ENCODE assay signal across 8 mouse cellular contexts in genomic region chr13:21158785-21159474, GRCm38 (mm10). TPM values are rescaled to one million over a fixed set of nuclear protein-coding genes. Genes with fewer than 3 reads are reported as not detected.
DNase-seq lines count a peak whose midpoint lies in the region; ATAC-seq and TF ChIP-seq lines count a peak whose summit lies in the region.

No protein-coding gene starts in this region.

- no peaks in the 10 kb centered on the region for H3K36me3 ChIP-seq in heart, embryonic 13.5 days
- H3K36me3 ChIP-seq in liver, postnatal 0 days (replicated peaks; ENCODE audit: insufficient read depth, low read length) = no peaks in the 10 kb centered on the region
- H3K36me3 ChIP-seq in neural tube, embryonic 13.5 days = no peaks in the 10 kb centered on the region

- H3K27ac ChIP-seq in bone marrow macrophage, adult 2 months (ENCODE audit: insufficient read depth, low read depth, low read length) = no peak overlapping the region
- no peak overlapping the region for H3K27ac ChIP-seq in embryonic fibroblast, embryonic 13.5 days (ENCODE audit: insufficient read depth, low read length)
- H3K27ac ChIP-seq in heart, embryonic 13.5 days (replicated peaks) = peak overlapping the region; percentile 8; the same call in 1 of the 2 replicates
- no peak overlapping the region for H3K27ac ChIP-seq in liver, postnatal 0 days (ENCODE audit: low read depth)
- no peak overlapping the region for H3K27ac ChIP-seq in neural tube, embryonic 13.5 days (replicated peaks)

- peak; percentile 88 for TF ChIP-seq CTCF in bone marrow macrophage, adult 2 months (IDR thresholded peaks at IDR 0.05; ENCODE audit: low read depth, low read length)
- TF ChIP-seq CTCF in embryonic fibroblast, embryonic 13.5 days (IDR thresholded peaks at IDR 0.05; ENCODE audit: borderline replicate concordance, insufficient read depth, low read length) = peak; percentile 66
- TF ChIP-seq CTCF in liver, postnatal 0 days (IDR thresholded peaks at IDR 0.05; ENCODE audit: low read depth) = peak; percentile 89

- H3K4me3 ChIP-seq in bone marrow macrophage, adult 2 months (ENCODE audit: insufficient read depth, low read length) = peak overlapping the region; percentile 69
- H3K4me3 ChIP-seq in embryonic fibroblast, embryonic 13.5 days (ENCODE audit: insufficient read depth, low read length) = peak overlapping the region; percentile 76
- peak overlapping the region; percentile 63 for H3K4me3 ChIP-seq in heart, embryonic 13.5 days
- peak overlapping the region; percentile 61 for H3K4me3 ChIP-seq in liver, postnatal 0 days (ENCODE audit: low read depth, low read length)
- H3K4me3 ChIP-seq in neural tube, embryonic 13.5 days = peak overlapping the region; percentile 66

- no peak for TF ChIP-seq EP300 in liver, postnatal 0 days (IDR thresholded peaks at IDR 0.05; ENCODE audit: low read depth)

- H3K4me2 ChIP-seq in heart, embryonic 13.5 days = peak overlapping the region; percentile 88
- H3K4me2 ChIP-seq in liver, postnatal 0 days (ENCODE audit: low read depth, low read length) = peak overlapping the region; percentile 90
- peak overlapping the region; percentile 76 for H3K4me2 ChIP-seq in neural tube, embryonic 13.5 days

- H3K27me3 ChIP-seq in heart, embryonic 13.5 days (replicated peaks) = 0 out of 2 replicates have a peak, but pooled peaks cover 6% of the 10 kb centered on the region
- peaks cover 9% of the 10 kb centered on the region for H3K27me3 ChIP-seq in liver, postnatal 0 days (ENCODE audit: insufficient read depth, low read length)
- H3K27me3 ChIP-seq in neural tube, embryonic 13.5 days = 0 out of 2 replicates have a peak, but pooled peaks cover 3% of the 10 kb centered on the region

- H3K4me1 ChIP-seq in bone marrow macrophage, adult 2 months (ENCODE audit: control insufficient read depth, insufficient read depth, low read length) = peaks cover 4% of the 10 kb centered on the region; the same call in 1 of the 2 replicates
- no peaks in the 10 kb centered on the region for H3K4me1 ChIP-seq in embryonic fibroblast, embryonic 13.5 days (ENCODE audit: control insufficient read depth, insufficient read depth, low read length)
- peaks cover 12% of the 10 kb centered on the region; the same call in 1 of the 2 replicates for H3K4me1 ChIP-seq in heart, embryonic 13.5 days
- peaks cover 10% of the 10 kb centered on the region for H3K4me1 ChIP-seq in liver, postnatal 0 days (ENCODE audit: insufficient read depth)
- H3K4me1 ChIP-seq in neural tube, embryonic 13.5 days (replicated peaks) = peaks cover 19% of the 10 kb centered on the region

- peak; percentile 56 for ATAC-seq in CD4-positive, CD25-positive, alpha-beta regulatory T cell, adult 4 months
- ATAC-seq in heart, embryonic 13.5 days (ENCODE audit: extremely low read depth, insufficient number of reproducible peaks, low FRiP score, low TSS enrichment) = no peak
- ATAC-seq in liver, postnatal 0 days = peak; percentile 45
- peak; percentile 36 for ATAC-seq in neural tube, embryonic 13.5 days (ENCODE audit: low read depth)

- peak overlapping the region; percentile 81 for H3K9ac ChIP-seq in heart, embryonic 13.5 days
- H3K9ac ChIP-seq in liver, postnatal 0 days (replicated peaks) = peak overlapping the region; percentile 52
- peak overlapping the region; percentile 72 for H3K9ac ChIP-seq in neural tube, embryonic 13.5 days

- DNase-seq in kidney, postnatal 10 days = peak; percentile 94
- DNase-seq in liver, postnatal 0 days = peak; percentile 89
- DNase-seq in testis, postnatal 10 days (ENCODE audit: low spot score) = peak; percentile 89

- no peaks in the 10 kb centered on the region for H3K9me3 ChIP-seq in heart, embryonic 13.5 days
- H3K9me3 ChIP-seq in liver, postnatal 0 days (ENCODE audit: low read length) = no peaks in the 10 kb centered on the region
- no peaks in the 10 kb centered on the region for H3K9me3 ChIP-seq in neural tube, embryonic 13.5 days

- TF ChIP-seq POLR2A in bone marrow macrophage, adult 2 months (IDR thresholded peaks at IDR 0.05; ENCODE audit: borderline replicate concordance, low read depth, low read length) = no peak
- no peak for TF ChIP-seq POLR2A in embryonic fibroblast, embryonic 13.5 days (IDR thresholded peaks at IDR 0.05; ENCODE audit: low read depth, low read length)

- WGBS in heart, embryonic 13.5 days = 2% methylated on average over 19 of the region's 19 CpGs
- WGBS in liver, postnatal 0 days (ENCODE audit: insufficient replicate concordance) = under 1% methylated on average over 19 of the region's 19 CpGs
- WGBS in neural tube, embryonic 13.5 days = under 1% methylated on average over 19 of the region's 19 CpGs

RNA-seq across cellular contexts. Expression of gene Olfr1368, which starts 13.3 kb away (rescaled TPM):
- polyA plus RNA-seq in CD4-positive, CD25-positive, alpha-beta regulatory T cell, adult 4 months (2017; shearing (Covaris generic)) = not detected
- polyA plus RNA-seq in bone marrow macrophage, adult 2 months (2012; ENCODE audit: insufficient read depth, insufficient read length, missing spikeins) = not detected in 2 replicates
- not detected in 2 replicates for polyA plus RNA-seq in embryonic fibroblast, embryonic 13.5 days (2011; ENCODE audit: insufficient read length, low read depth, missing spikeins)
- not detected in 2 replicates for polyA plus RNA-seq in heart, embryonic 13.5 days (2015; fragmentation: Nextera tagmentation; extraction: Ambion mirVana)
- polyA plus RNA-seq in liver, postnatal 0 days (2015; fragmentation: Nextera tagmentation; extraction: Ambion mirVana) = not detected in 2 replicates
- polyA plus RNA-seq in neural tube, embryonic 13.5 days (2015; fragmentation: Nextera tagmentation; extraction: Ambion mirVana) = not detected in 2 replicates

RNA-seq across cellular contexts. Expression of gene Trim27, which starts 20.3 kb away (rescaled TPM):
- 10 to 100 TPM; 10.5 to 13.5 TPM for polyA plus RNA-seq in CD4-positive, CD25-positive, alpha-beta regulatory T cell, adult 4 months (2017; shearing (Covaris generic))
- polyA plus RNA-seq in bone marrow macrophage, adult 2 months (2012; ENCODE audit: insufficient read depth, insufficient read length, missing spikeins) = 44.6 and 46.6 TPM in 2 replicates
- 52.0 and 61.4 TPM in 2 replicates for polyA plus RNA-seq in embryonic fibroblast, embryonic 13.5 days (2011; ENCODE audit: insufficient read length, low read depth, missing spikeins)
- polyA plus RNA-seq in heart, embryonic 13.5 days (2015; fragmentation: Nextera tagmentation; extraction: Ambion mirVana) = 80.3 and 83.4 TPM in 2 replicates
- 36.5 and 36.7 TPM in 2 replicates for polyA plus RNA-seq in liver, postnatal 0 days (2015; fragmentation: Nextera tagmentation; extraction: Ambion mirVana)
- 82.9 and 88.9 TPM in 2 replicates for polyA plus RNA-seq in neural tube, embryonic 13.5 days (2015; fragmentation: Nextera tagmentation; extraction: Ambion mirVana)

RNA-seq across cellular contexts. Expression of gene Olfr263, which starts 29.5 kb away (rescaled TPM):
- not detected for polyA plus RNA-seq in CD4-positive, CD25-positive, alpha-beta regulatory T cell, adult 4 months (2017; shearing (Covaris generic))
- polyA plus RNA-seq in bone marrow macrophage, adult 2 months (2012; ENCODE audit: insufficient read depth, insufficient read length, missing spikeins) = not detected in 2 replicates
- not detected in 2 replicates for polyA plus RNA-seq in embryonic fibroblast, embryonic 13.5 days (2011; ENCODE audit: insufficient read length, low read depth, missing spikeins)
- not detected in 2 replicates for polyA plus RNA-seq in heart, embryonic 13.5 days (2015; fragmentation: Nextera tagmentation; extraction: Ambion mirVana)
- not detected in 2 replicates for polyA plus RNA-seq in liver, postnatal 0 days (2015; fragmentation: Nextera tagmentation; extraction: Ambion mirVana)
- not detected in 2 replicates for polyA plus RNA-seq in neural tube, embryonic 13.5 days (2015; fragmentation: Nextera tagmentation; extraction: Ambion mirVana)

RNA-seq across cellular contexts. Expression of gene Olfr1369-ps1, which starts 47.6 kb away (rescaled TPM):
- under 1 TPM in 1 of 2 experiments, not detected in 1; 0.27 TPM for polyA plus RNA-seq in CD4-positive, CD25-positive, alpha-beta regulatory T cell, adult 4 months (2017; shearing (Covaris generic))
- not detected in 2 replicates for polyA plus RNA-seq in bone marrow macrophage, adult 2 months (2012; ENCODE audit: insufficient read depth, insufficient read length, missing spikeins)
- not detected in 2 replicates for polyA plus RNA-seq in embryonic fibroblast, embryonic 13.5 days (2011; ENCODE audit: insufficient read length, low read depth, missing spikeins)
- polyA plus RNA-seq in heart, embryonic 13.5 days (2015; fragmentation: Nextera tagmentation; extraction: Ambion mirVana) = 0.04 TPM in 1 of 2 replicates, not detected in the other
- polyA plus RNA-seq in liver, postnatal 0 days (2015; fragmentation: Nextera tagmentation; extraction: Ambion mirVana) = not detected in 2 replicates
- not detected in 2 replicates for polyA plus RNA-seq in neural tube, embryonic 13.5 days (2015; fragmentation: Nextera tagmentation; extraction: Ambion mirVana)
